Mouse (Mus musculus) myocyte (in vitro differentiated cells): ENCODE results near the gene Adamtsl2. TPM values are rescaled to one million over a fixed set of nuclear protein-coding genes. Genes with fewer than 3 reads are reported as not detected.

Experiments
- H3K27me3 ChIP-seq: one replicate; pipeline ENCODE4 v1.6.1; 2011; ENCODE audit not compliant: control insufficient read depth, insufficient read depth, insufficient read length
- H3K36me3 ChIP-seq: one replicate; pipeline ENCODE4 v1.6.1; 2011; ENCODE audit not compliant: control insufficient read depth, insufficient read depth
- H3K4me2 ChIP-seq: one replicate; pipeline ENCODE4 v1.6.1; 2011; ENCODE audit warnings: low read depth, control low read depth
- H3K4me3 ChIP-seq: one replicate; pipeline ENCODE4 v1.5.1; 2011; ENCODE audit warnings: mild to moderate bottlenecking, control low read depth, moderate library complexity
- H3K79me2 ChIP-seq: one replicate; pipeline ENCODE4 v1.6.1; 2011; ENCODE audit not compliant: control insufficient read depth, insufficient read depth
- H3ac ChIP-seq: one replicate; pipeline ENCODE4 v1.6.1; 2011; ENCODE audit not compliant: control insufficient read depth, insufficient read length
- CEBPB ChIP-seq: IDR thresholded peaks from 2 replicates; pipeline ENCODE4 v1.6.1; 2011; ENCODE audit warnings: mild to moderate bottlenecking, moderate library complexity; ENCODE audit not compliant: poor library complexity, insufficient read depth, severe bottlenecking
- E2F4 ChIP-seq: IDR thresholded peaks from one replicate; pipeline ENCODE4 v1.6.1; 2011; ENCODE audit warnings: mild to moderate bottlenecking, control low read depth, moderate library complexity; ENCODE audit not compliant: insufficient read depth
- MAX ChIP-seq: IDR thresholded peaks from one replicate; pipeline ENCODE4 v1.6.1; 2011; ENCODE audit warnings: low read depth, mild to moderate bottlenecking, control low read depth
- MYOD1 ChIP-seq, 3 experiments: IDR thresholded peaks; one replicate each; pipeline ENCODE4 v1.6.1; 2011; ENCODE audit warnings: control low read depth in 2 of 3, low read depth in 2 of 3, mild to moderate bottlenecking in 2 of 3, moderate library complexity in 1 of 3; ENCODE audit not compliant: insufficient read length in 2 of 3, control insufficient read depth in 1 of 3
- MYOG ChIP-seq, 3 experiments: IDR thresholded peaks; one replicate each; pipeline ENCODE4 v1.6.1; 2011; ENCODE audit warnings: control low read depth in 2 of 3, low read depth in 2 of 3, mild to moderate bottlenecking in 2 of 3; ENCODE audit not compliant: insufficient read length in 2 of 3, control insufficient read depth in 1 of 3, insufficient read depth in 1 of 3
- POLR2A ChIP-seq: IDR thresholded peaks from one replicate; pipeline ENCODE4 v1.6.1; 2011; ENCODE audit warnings: low read depth, mild to moderate bottlenecking, control low read depth, moderate library complexity; ENCODE audit not compliant: insufficient read length
- POLR2AphosphoS2 ChIP-seq: IDR thresholded peaks from one replicate; pipeline ENCODE4 v1.6.1; 2011; ENCODE audit warnings: low read depth, control low read depth; ENCODE audit not compliant: insufficient read length
- REST ChIP-seq: IDR thresholded peaks from one replicate; pipeline ENCODE4 v1.6.1; 2011; ENCODE audit warnings: mild to moderate bottlenecking, control low read depth, moderate library complexity; ENCODE audit not compliant: insufficient read depth, insufficient read length
- SRF ChIP-seq: IDR thresholded peaks from one replicate; pipeline ENCODE4 v1.6.1; 2011; ENCODE audit warnings: low read depth; ENCODE audit not compliant: control insufficient read depth, insufficient read length
- TCF12 ChIP-seq: IDR thresholded peaks from one replicate; pipeline ENCODE4 v1.6.1; 2011; ENCODE audit warnings: mild to moderate bottlenecking, control low read depth; ENCODE audit not compliant: poor library complexity, insufficient read depth, severe bottlenecking
- TCF3 ChIP-seq: IDR thresholded peaks from one replicate; pipeline ENCODE4 v1.6.1; 2011; ENCODE audit warnings: low read depth, control low read depth; ENCODE audit not compliant: insufficient read length
- USF1 ChIP-seq: IDR thresholded peaks from one replicate; pipeline ENCODE4 v1.6.1; 2011; ENCODE audit warnings: low read depth, mild to moderate bottlenecking, control low read depth, moderate library complexity
- polyA plus RNA-seq: library from polyadenylated mRNA; unstranded; fragments of >200 nt; fragmentation: generic; extraction: Trizol; gene quantifications from one replicate; pipeline ENCODE4 v1.2.1, GENCODE M21; 2012; ENCODE audit warnings: missing spikeins

The Adamtsl2 gene
- polyA plus RNA-seq, result 17.6 TPM

GRCm38 (mm10) chr2:27079152-27079584, at the start of gene Adamtsl2:
TSS of gene Adamtsl2 (plus strand) at chr2:27079379.
- peaks cover 18% of the 10 kb centered on the region for H3K27me3 ChIP-seq
- H3K4me2 ChIP-seq, result peak within 1 kb of the TSS; percentile 42
- TF ChIP-seq TCF12, result peak; percentile 8
- TF ChIP-seq TCF3, result peak; percentile 48
- TF ChIP-seq MYOG (IDR thresholded peaks at IDR 0.05; ENCODE audit: control insufficient read depth in 1 of 3, insufficient read depth in 1 of 3, insufficient read length in 2 of 3, low read depth in 2 of 3), result peak; percentile 50 to 88 (median 77)
- TF ChIP-seq MYOD1 (IDR thresholded peaks at IDR 0.05; ENCODE audit: control insufficient read depth in 1 of 3, insufficient read length in 2 of 3, low read depth in 2 of 3), result peak in 2 of 3 experiments; percentile 39 to 85
- TF ChIP-seq REST, result no peak
- TF ChIP-seq POLR2A, result no peak
- no peak within 1 kb of the TSS for H3ac ChIP-seq
- peak within 1 kb of the TSS; percentile 17 for H3K4me3 ChIP-seq
- no peaks in the 10 kb centered on the region for H3K79me2 ChIP-seq
- no peaks in the 10 kb centered on the region for H3K36me3 ChIP-seq

GRCm38 (mm10) chr2:27032361-27032760, 46.8 kb upstream of the Adamtsl2 start:
- no peaks in the 10 kb centered on the region for H3K36me3 ChIP-seq
- no peaks in the 10 kb centered on the region for H3K79me2 ChIP-seq
- peaks cover 12% of the 10 kb centered on the region for H3K27me3 ChIP-seq
- no peak overlapping the region for H3K4me3 ChIP-seq
- no peak overlapping the region for H3ac ChIP-seq
- TF ChIP-seq USF1 (no peak), SRF (no peak), CEBPB (no peak), REST (no peak), MYOD1 (IDR thresholded peaks at IDR 0.05; ENCODE audit: control insufficient read depth in 1 of 3, insufficient read length in 2 of 3, low read depth in 2 of 3) (no peak), MYOG (IDR thresholded peaks at IDR 0.05; ENCODE audit: control insufficient read depth in 1 of 3, insufficient read depth in 1 of 3, insufficient read length in 2 of 3, low read depth in 2 of 3) (no peak), E2F4 (no peak), POLR2AphosphoS2 (no peak), TCF12 (no peak), MAX (no peak), TCF3 (no peak), POLR2A (no peak)
- H3K4me2 ChIP-seq, result no peak overlapping the region

- TF ChIP-seq CEBPB, result peak; percentile 67; the same call in 1 of the 2 replicates
- TF ChIP-seq MYOG (IDR thresholded peaks at IDR 0.05; ENCODE audit: control insufficient read depth in 1 of 3, insufficient read depth in 1 of 3, insufficient read length in 2 of 3, low read depth in 2 of 3), result peak; percentile 86 to 100 (median 96)
- TF ChIP-seq MYOD1 (IDR thresholded peaks at IDR 0.05; ENCODE audit: control insufficient read depth in 1 of 3, insufficient read length in 2 of 3, low read depth in 2 of 3), result peak; percentile 93 to 99 (median 94)
- peak; percentile 96 for TF ChIP-seq TCF12
- no peak for TF ChIP-seq E2F4
- no peak for TF ChIP-seq POLR2A
- no peak for TF ChIP-seq SRF
- TF ChIP-seq REST, result no peak
- TF ChIP-seq TCF3, result peak; percentile 70
- TF ChIP-seq USF1, result no peak
- TF ChIP-seq MAX, result no peak
- no peak overlapping the region for H3K4me3 ChIP-seq
- H3K27me3 ChIP-seq, result peaks cover 25% of the 10 kb centered on the region
Observed at GRCm38 (mm10) chr2:27036003-27036402, 43.2 kb upstream of the Adamtsl2 start.

GRCm38 (mm10) chr2:27037008-27037407, 42.2 kb upstream of the Adamtsl2 start:
- no peak overlapping the region for H3ac ChIP-seq
- peaks cover 35% of the 10 kb centered on the region for H3K27me3 ChIP-seq
- peak overlapping the region; percentile 46 for H3K4me2 ChIP-seq
- H3K79me2 ChIP-seq, result no peaks in the 10 kb centered on the region
- H3K4me3 ChIP-seq, result no peak overlapping the region
- H3K36me3 ChIP-seq, result no peaks in the 10 kb centered on the region
- TF ChIP-seq SRF (no peak), CEBPB (no peak), MYOG (IDR thresholded peaks at IDR 0.05; ENCODE audit: control insufficient read depth in 1 of 3, insufficient read depth in 1 of 3, insufficient read length in 2 of 3, low read depth in 2 of 3) (no peak), TCF12 (no peak), MYOD1 (IDR thresholded peaks at IDR 0.05; ENCODE audit: control insufficient read depth in 1 of 3, insufficient read length in 2 of 3, low read depth in 2 of 3) (no peak)

More at GRCm38 (mm10) chr2:27036003-27036402, 43.2 kb upstream of the Adamtsl2 start:
- H3K79me2 ChIP-seq, result no peaks in the 10 kb centered on the region
- peak overlapping the region; percentile 40 for H3K4me2 ChIP-seq
- no peaks in the 10 kb centered on the region for H3K36me3 ChIP-seq
- no peak overlapping the region for H3ac ChIP-seq

- TF ChIP-seq CEBPB (no peak), POLR2A (no peak)
- Histone ChIP-seq H3K36me3 (no peaks in the 10 kb centered on the region), H3K4me3 (no peak overlapping the region), H3K27me3 (peaks cover 38% of the 10 kb centered on the region), H3K4me2 (peak overlapping the region; percentile 46), H3ac (no peak overlapping the region), H3K79me2 (no peaks in the 10 kb centered on the region)
Observed at GRCm38 (mm10) chr2:27038596-27038995, 40.6 kb upstream of the Adamtsl2 start.
